Mouse (Mus musculus): ENCODE measurements around the gene Wfdc8.

GRCm38 (mm10) chr2:164635266-164635665 lies 21.8 kb upstream of the Wfdc8 start:
- TF ChIP-seq EP300 (IDR thresholded peaks at IDR 0.05; ENCODE audit: insufficient read depth, low read depth, low read length) (no peak), CTCF (IDR thresholded peaks at IDR 0.05; ENCODE audit: low read depth, low read length) (no peak), POLR2A (IDR thresholded peaks at IDR 0.05; ENCODE audit: insufficient read depth, low read length) (no peak)

Data from ES-Bruce4 (cell line).